Mouse (Mus musculus): Measurements from ENCODE around the gene Ppil4. TPM values are rescaled to one million over a fixed set of nuclear protein-coding genes. Genes with fewer than 3 reads are reported as not detected.

Gene Ppil4
- total RNA-seq (2012; rRNA removed) (30.1 and 34.7 TPM in 2 replicates), polyA plus RNA-seq (2012; ENCODE audit: insufficient read depth in 1 of 2, insufficient read length in 2 of 2, low read depth in 1 of 2, low replicate concordance in 2 of 2, missing spikeins in 1 of 2) (10 to 100 TPM; 30.5 to 86.3 TPM)

DNA sequence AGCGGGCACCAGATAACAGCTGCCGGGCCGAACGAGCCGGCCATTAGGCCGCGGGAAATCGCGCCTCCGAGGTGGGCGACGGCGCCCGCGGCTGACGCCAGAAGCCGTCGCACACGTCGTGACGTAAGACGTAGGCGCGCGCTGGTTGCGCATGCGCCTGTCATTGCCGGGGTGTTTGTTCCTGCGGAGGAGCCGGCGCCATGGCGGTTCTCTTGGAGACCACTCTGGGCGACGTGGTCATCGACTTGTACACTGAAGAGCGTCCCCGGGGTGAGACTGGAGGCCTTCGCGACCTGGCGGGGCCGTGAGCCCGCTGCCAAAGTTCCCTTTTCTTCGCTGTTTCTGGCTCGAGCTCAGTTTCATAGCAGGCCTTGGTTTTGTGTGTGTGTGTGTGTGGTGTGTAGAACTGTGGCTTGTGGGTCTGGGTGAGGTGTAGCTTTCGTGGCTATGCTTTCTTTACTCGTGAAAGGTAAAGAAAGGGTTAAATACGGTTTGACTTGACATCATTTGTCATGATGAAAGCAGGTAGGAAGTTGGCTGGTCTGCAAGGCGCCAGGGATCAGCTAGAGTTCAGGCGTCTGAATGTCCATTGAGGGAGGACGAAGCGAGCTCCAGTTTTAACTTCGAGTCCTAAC lies at the start of gene Ppil4, which contains the start of gene Ginm1:
TSS of gene Ppil4 (plus strand) at position 141 of the 635 bp plus-strand sequence.
TSS of gene Ginm1 (minus strand) at position 74 of the 635 bp plus-strand sequence.
- peaks cover 5 to 13% of the 10 kb centered on the region in 2 experiments for H3K36me3 ChIP-seq (ENCODE audit: control insufficient read depth in 1 of 2, insufficient read depth in 2 of 2, low read length in 2 of 2)
- H3K79me2 ChIP-seq (ENCODE audit: control insufficient read depth, insufficient read depth, low read length, poor library complexity): peaks cover 30% of the 10 kb centered on the region
- TF ChIP-seq CTCF (IDR thresholded peaks at IDR 0.05 in 2 of 3, conservative IDR thresholded peaks at IDR 0.05 in 1 of 3; ENCODE audit: control insufficient read depth in 1 of 3, insufficient read depth in 1 of 3, low read depth in 2 of 3, low read length in 3 of 3, poor library complexity in 1 of 3, severe bottlenecking in 1 of 3): no peak
- TF ChIP-seq ETS1 (IDR thresholded peaks at IDR 0.05; ENCODE audit: low read depth, low read length): peak; percentile 21; the same call in 1 of the 2 replicates
- no peak for TF ChIP-seq JUND (IDR thresholded peaks at IDR 0.05; ENCODE audit: low read depth, low read length)
- no peak for TF ChIP-seq ZNF384 (IDR thresholded peaks at IDR 0.05; ENCODE audit: low read depth, low read length)
- TF ChIP-seq BHLHE40 (IDR thresholded peaks at IDR 0.05; ENCODE audit: borderline replicate concordance, low read depth, low read length): no peak
- peak; percentile 96 for TF ChIP-seq MXI1 (IDR thresholded peaks at IDR 0.05; ENCODE audit: low read depth, low read length)
- TF ChIP-seq CHD2 (IDR thresholded peaks at IDR 0.05; ENCODE audit: low read length): no peak
- peak; percentile 75 for TF ChIP-seq TCF12 (IDR thresholded peaks at IDR 0.05; ENCODE audit: low read depth, low read length)
- TF ChIP-seq ELF1 (IDR thresholded peaks at IDR 0.05; ENCODE audit: low read depth, low read length): peak; percentile 52; the same call in 1 of the 2 replicates
- TF ChIP-seq MAX (IDR thresholded peaks at IDR 0.05; ENCODE audit: low read length): peak; percentile 73
- TF ChIP-seq RCOR1 (IDR thresholded peaks at IDR 0.05; ENCODE audit: low read depth, low read length): no peak
- peak; percentile 86 for TF ChIP-seq MYC (IDR thresholded peaks at IDR 0.05; ENCODE audit: low read depth, low read length)
- peak; percentile 95; the same call in 1 of the 2 replicates for TF ChIP-seq E2F4 (IDR thresholded peaks at IDR 0.05; ENCODE audit: borderline replicate concordance, low read depth, low read length)
- TF ChIP-seq SMC3 (IDR thresholded peaks at IDR 0.05; ENCODE audit: low read depth, low read length): no peak
- TF ChIP-seq ZC3H11A (IDR thresholded peaks at IDR 0.05; ENCODE audit: low read depth, low read length): peak; percentile 36; the same call in 1 of the 2 replicates
- TF ChIP-seq KAT2A (conservative IDR thresholded peaks at IDR 0.05; ENCODE audit: low read depth, low read length): peak; percentile 76; the same call in 1 of the 2 replicates
- TF ChIP-seq MEF2A (IDR thresholded peaks at IDR 0.05; ENCODE audit: extremely low read depth, insufficient replicate concordance, low read depth, low read length, poor library complexity, severe bottlenecking): no peak
- TF ChIP-seq TBP (IDR thresholded peaks at IDR 0.05; ENCODE audit: low read depth, low read length): peak; percentile 78
- TF ChIP-seq POLR2AphosphoS2 (IDR thresholded peaks at IDR 0.05; ENCODE audit: low read length): peak; percentile 85; the same call in 1 of the 2 replicates
- TF ChIP-seq CHD1 (IDR thresholded peaks at IDR 0.05; ENCODE audit: low read depth, low read length): peak; percentile 84; the same call in 1 of the 2 replicates
- peak; percentile 55 to 92; a peak in 3 of 4 replicates for TF ChIP-seq POLR2A (IDR thresholded peaks at IDR 0.05; ENCODE audit: control insufficient read depth in 1 of 2, insufficient read depth in 1 of 2, low read depth in 1 of 2, low read length in 2 of 2, poor library complexity in 1 of 2)
- TF ChIP-seq NRF1 (IDR thresholded peaks at IDR 0.05; ENCODE audit: insufficient read depth, low read depth, low read length, poor library complexity, severe bottlenecking): peak; percentile 94
- TF ChIP-seq ZKSCAN1 (IDR thresholded peaks at IDR 0.05; ENCODE audit: low read depth, low read length): no peak
- peak; percentile 95 for TF ChIP-seq SIN3A (IDR thresholded peaks at IDR 0.05; ENCODE audit: low read length)
- no peak for TF ChIP-seq USF2 (IDR thresholded peaks at IDR 0.05; ENCODE audit: borderline replicate concordance in 1 of 2, insufficient read depth in 1 of 2, low read depth in 1 of 2, low read length in 2 of 2)
- peak; percentile 67 for TF ChIP-seq ZMIZ1 (IDR thresholded peaks at IDR 0.05; ENCODE audit: low read depth, low read length)
- no peak for TF ChIP-seq EP300 (IDR thresholded peaks at IDR 0.05; ENCODE audit: low read depth in 1 of 2, low read length in 2 of 2)
- TF ChIP-seq POLR2AphosphoS5 (IDR thresholded peaks at IDR 0.05; ENCODE audit: borderline replicate concordance, low read depth, low read length): no peak
- TF ChIP-seq MAFK (IDR thresholded peaks at IDR 0.05; ENCODE audit: borderline replicate concordance, low read depth, low read length): no peak
- TF ChIP-seq GATA1 (IDR thresholded peaks at IDR 0.05; ENCODE audit: low read depth, low read length): peak; percentile 43; the same call in 1 of the 2 replicates
- TF ChIP-seq NELFE (IDR thresholded peaks at IDR 0.05; ENCODE audit: low read depth, low read length): peak; percentile 94
- TF ChIP-seq RAD21 (IDR thresholded peaks at IDR 0.05; ENCODE audit: low read depth, low read length): no peak
- TF ChIP-seq USF1 (IDR thresholded peaks at IDR 0.05; ENCODE audit: low read depth, low read length): peak; percentile 42; the same call in 1 of the 2 replicates
- TF ChIP-seq HCFC1 (IDR thresholded peaks at IDR 0.05; ENCODE audit: low read depth, low read length): peak; percentile 96
- H3K9me3 ChIP-seq (replicated peaks; ENCODE audit: insufficient read depth, low read length): no peaks in the 10 kb centered on the region
- H3K4me3 ChIP-seq (ENCODE audit: control insufficient read depth in 1 of 2, insufficient read depth in 1 of 2, low read depth in 2 of 2, low read length in 2 of 2): peak within 1 kb of the TSS; percentile 93 to 98
- no peaks in the 10 kb centered on the region for H3K27me3 ChIP-seq (ENCODE audit: control insufficient read depth in 1 of 2, insufficient read depth in 2 of 2, low read length in 2 of 2)
- peaks cover 0 to 8% of the 10 kb centered on the region in 2 experiments; a peak in 3 of 4 replicates for H3K4me1 ChIP-seq (ENCODE audit: control insufficient read depth in 1 of 2, insufficient read depth in 2 of 2, low read length in 2 of 2)
- peak within 1 kb of the TSS; percentile 64 for H3K27ac ChIP-seq (ENCODE audit: control insufficient read depth, low read depth, low read length)
- DNase-seq (ENCODE audit: low read depth, low spot score): peak; percentile 94
- H3K9ac ChIP-seq (ENCODE audit: control insufficient read depth, low read depth, low read length, poor library complexity, severe bottlenecking): peak within 1 kb of the TSS; percentile 99
